Mouse (Mus musculus): ENCODE results near the gene Timm50. TPM values are rescaled to one million over a fixed set of nuclear protein-coding genes. Genes with fewer than 3 reads are reported as not detected.

Timm50 gene
- polyA plus RNA-seq, 1 experiment: 431 TPM

- TF ChIP-seq GATA1 (IDR thresholded peaks at IDR 0.05; ENCODE audit: low read length): no peak
Measured at GRCm38 (mm10) chr7:28339213-28339917, 27.5 kb upstream of the Timm50 start.

DNA sequence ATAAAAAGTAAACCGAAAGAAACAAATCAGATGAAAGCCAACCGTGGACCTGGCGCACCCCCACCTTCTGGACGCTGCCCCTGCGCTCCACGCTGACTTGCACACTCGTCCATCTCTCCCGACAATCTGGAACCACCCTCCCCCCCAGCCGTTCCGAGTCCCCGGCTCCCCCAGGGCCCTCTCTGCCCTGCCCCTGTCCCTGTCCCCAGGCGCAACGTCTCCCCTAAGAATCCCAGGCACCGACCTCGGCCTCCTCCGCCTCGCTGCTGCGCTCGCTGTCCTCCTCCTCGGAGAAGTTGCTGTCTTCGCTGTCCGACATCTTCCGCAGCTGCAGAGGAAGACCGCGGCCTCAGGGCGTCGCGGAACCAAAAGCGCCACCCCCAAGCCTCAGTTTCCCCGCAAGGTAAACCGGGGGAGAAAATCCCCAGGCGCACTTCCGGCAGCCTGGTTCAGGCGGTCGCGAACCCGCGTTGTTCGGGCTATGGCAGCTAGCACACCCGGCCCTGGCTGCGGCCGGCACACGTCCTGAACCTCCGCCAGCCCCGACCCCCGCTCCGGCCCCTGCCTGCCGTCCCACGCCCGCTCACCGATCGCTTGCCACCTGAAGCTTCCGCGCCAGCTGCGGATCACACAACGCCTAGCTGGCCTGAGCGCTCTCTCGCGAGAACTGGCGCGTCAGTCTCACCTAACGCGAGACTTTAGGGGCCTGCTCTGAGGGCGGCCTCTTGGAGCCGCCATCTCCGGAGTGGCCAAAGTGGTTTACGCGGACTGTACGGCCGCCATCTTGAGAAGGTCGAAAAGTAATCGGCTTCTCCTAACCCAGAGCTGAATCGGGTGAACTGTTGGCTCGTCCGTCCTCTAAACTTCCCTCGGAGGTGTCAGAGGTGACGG is 26.5 kb upstream of the Timm50 start, which contains the start of gene Supt5:
Gene Supt5, minus strand, starts transcription at position 639 of the 891 bp plus-strand sequence.
- TF ChIP-seq GATA1 (IDR thresholded peaks at IDR 0.05; ENCODE audit: low read length): no peak

DNA sequence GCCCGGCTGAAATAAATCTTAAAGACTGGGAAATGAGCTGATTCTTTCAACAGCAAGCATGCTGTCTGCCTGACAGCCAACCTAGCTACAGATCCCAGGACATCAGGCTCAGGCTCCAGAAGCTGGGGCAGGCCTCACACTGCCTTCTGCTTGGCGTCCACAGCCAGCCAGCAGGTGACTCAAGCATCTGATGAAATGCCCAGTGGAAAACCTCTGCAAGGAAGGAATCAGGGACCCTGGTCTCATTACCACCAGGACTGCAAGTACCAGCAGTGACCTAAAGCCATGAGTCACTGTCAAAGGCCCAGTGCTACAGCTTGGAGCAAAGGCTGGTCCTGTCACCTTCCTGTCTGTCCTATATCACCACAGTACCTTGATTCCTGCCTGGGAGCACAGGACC is 23.6 kb upstream of the Timm50 start:
- no peak for TF ChIP-seq GATA1 (IDR thresholded peaks at IDR 0.05; ENCODE audit: low read length)

DNA sequence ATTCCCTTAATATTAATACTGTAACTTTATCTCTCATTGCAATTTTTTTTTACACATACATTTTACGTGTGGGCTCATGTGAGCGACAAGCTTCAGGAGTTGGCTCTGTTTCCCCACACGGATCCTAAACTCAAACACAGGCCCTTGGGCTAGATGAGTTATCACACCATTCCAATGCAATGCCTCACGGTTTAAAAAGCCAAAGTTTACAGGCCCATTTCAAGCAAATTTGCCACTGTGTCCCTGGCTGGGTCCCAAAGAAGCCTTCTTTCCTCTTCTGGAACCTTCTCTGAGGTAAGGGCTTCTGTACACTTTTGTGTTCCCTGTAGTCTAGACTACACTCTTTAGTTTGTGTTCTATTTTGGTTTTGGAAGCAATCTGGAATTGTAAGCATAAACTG is 22.7 kb upstream of the Timm50 start:
- no peak for TF ChIP-seq GATA1 (IDR thresholded peaks at IDR 0.05; ENCODE audit: low read length)

DNA sequence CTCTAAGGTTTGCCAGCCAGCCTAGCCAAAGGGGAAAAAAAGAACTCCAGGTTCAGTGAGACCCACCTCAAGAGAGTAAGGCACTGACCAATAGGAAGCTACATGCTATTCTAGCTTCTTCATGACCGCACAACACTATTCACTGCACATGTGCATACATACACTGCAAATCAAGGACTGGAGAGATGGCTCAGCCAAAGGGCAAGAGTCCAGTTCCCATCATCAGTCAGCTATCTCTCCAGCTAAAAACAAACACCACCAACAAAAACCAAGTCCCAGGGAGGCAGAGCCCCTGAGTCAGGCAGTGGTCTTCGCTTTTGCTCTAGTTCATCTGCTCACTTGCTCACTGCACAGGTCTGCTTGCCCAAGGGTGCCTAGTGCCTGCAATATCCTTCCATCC is 16.4 kb upstream of the Timm50 start:
- TF ChIP-seq GATA1 (IDR thresholded peaks at IDR 0.05; ENCODE audit: low read length): no peak

GRCm38 (mm10) chr7:28326457-28326856 is 14.6 kb upstream of the Timm50 start:
- no peak for TF ChIP-seq GATA1 (IDR thresholded peaks at IDR 0.05; ENCODE audit: low read length)

DNA sequence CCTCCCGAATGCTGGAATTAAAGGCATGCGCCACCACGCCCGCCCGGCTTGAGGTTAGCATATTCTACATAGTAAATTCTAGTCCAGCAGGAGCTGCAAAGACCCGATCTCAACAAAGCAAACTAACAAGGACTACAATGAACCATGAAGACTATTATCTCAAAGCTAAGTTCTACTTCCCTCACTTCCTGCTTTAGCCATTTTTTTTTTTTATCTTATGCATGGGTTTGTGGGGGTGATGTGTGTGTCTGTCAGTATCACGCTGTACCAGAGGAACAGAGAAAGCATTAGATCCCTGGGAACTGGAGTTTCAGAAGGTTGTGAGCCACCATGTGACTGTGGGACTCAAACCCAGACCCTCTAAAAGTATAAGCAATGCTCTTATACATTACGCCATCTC is 13.4 kb upstream of the Timm50 start:
- TF ChIP-seq GATA1 (IDR thresholded peaks at IDR 0.05; ENCODE audit: low read length): no peak

DNA sequence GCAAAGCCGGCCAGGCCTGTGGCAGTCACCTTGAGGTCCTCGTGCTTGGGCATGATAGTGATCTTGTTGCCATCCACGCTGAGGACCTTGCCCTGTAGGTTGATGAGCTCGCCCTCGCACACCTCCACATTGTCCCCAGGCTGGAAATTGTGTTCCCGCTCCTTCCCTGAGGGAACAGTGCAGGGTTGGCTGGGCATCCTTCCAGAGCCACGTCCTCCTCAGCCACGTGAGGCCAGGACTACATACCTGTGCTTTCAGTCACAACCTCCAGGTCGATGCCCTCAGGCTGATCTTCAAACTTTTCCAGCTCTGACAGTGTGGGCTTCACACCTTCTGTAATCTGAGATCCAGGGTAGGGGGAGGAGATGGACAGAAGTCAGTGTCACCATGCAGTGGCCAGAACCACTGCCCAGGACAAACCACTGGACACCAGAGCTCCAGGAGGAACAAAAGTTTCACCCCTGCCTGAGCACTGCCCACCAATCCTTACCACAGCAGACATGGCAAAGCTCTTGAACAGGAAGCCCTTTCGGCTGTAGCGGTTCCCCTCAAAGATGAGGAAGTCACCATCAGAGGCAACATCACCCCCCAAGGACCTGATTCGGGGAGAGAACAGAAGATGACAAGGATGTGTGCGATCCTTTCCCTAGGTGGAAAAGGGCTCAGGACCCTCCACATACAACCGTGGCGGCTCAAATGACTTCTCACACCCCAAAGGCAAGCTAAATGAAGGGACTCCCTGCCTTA is 10.3 kb upstream of the Timm50 start:
- TF ChIP-seq GATA1 (IDR thresholded peaks at IDR 0.05; ENCODE audit: low read length): no peak

DNA sequence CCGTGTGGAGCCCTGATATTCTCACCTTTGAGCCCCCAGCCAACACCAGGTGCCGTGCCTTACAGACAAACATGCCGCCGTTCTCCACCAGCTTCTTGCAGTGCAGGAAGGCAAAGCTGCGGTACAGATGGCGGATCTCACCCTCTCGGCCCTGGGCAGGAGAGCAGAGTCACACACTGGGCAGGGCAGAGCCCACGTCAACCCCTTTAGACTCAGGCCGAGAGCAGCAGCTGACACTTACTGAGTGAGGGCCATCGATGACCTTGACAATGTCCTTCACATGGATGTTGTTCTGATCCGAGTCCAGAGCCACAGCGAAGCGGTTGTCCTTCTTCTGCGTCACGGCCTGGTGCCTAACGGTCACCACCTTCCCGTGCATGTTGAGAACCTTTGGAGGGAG is 6.8 kb upstream of the Timm50 start:
- TF ChIP-seq GATA1 (IDR thresholded peaks at IDR 0.05; ENCODE audit: low read length): no peak

GRCm38 (mm10) chr7:28318036-28318435 is 6.2 kb upstream of the Timm50 start:
- no peak for TF ChIP-seq GATA1 (IDR thresholded peaks at IDR 0.05; ENCODE audit: low read length)

DNA sequence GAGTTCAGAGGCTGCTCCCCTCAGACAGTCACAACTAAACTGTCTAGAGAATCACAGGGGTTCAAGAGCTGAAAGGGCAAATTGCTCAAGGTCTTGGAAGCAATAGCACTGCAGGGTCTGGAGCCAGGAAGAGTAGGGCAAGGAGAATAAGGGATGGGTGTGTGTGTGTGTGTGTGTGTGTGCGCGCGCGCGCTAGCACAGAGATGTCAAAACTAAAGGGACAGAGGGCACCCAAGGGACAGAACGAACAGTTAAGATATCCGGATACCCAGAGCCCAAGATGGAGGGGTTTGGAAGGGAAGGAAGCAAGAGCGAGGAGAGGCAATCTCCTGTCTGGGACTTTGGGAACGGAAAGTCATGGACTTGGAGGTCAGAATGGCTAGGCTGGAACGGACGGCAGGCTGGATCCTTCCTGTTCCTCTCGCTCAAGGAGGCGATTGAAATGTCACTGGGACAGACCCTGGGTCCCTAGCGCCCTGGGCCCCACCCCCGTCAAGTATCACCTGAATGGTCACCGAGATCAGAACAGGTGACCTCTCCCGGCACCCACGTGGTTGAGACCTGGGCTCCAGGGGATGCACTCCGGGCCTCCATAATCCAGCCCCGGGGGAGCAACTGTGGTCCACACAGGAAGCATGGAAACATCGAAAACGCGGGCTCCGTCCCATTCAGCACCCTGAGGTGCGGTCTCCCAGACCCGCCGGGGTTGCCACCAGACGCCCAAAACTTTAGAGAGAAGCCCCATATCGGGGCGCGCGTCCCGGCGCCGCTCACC is 534 bp downstream of the Timm50 start:
- no peak for TF ChIP-seq GATA1 (IDR thresholded peaks at IDR 0.05; ENCODE audit: low read length)

DNA sequence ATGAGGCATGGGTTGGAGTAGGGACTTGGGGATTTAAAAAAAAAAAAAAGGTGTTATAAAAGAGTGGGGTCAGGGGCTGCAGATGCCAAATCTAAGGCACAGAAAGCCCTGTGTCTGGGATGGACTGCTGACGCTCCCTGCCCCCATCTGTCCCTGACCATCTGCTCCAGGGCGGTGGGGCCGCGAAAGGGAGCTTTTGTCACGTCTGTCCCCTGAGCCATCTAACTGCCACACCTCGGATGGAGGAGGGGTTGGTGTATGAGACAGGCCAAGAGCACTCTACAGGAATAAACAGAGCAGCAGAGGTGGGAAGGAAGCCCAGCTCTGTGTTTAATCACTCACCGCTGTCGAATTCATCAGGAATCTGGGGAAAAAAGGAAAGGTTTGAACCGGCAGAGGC is 2.1 kb downstream of the Timm50 start:
- TF ChIP-seq GATA1 (IDR thresholded peaks at IDR 0.05; ENCODE audit: low read length): no peak

- no peak for TF ChIP-seq GATA1 (IDR thresholded peaks at IDR 0.05; ENCODE audit: low read length)
Measured at GRCm38 (mm10) chr7:28306216-28306615, 5.7 kb downstream of the Timm50 start.

- no peak for TF ChIP-seq GATA1 (IDR thresholded peaks at IDR 0.05; ENCODE audit: low read length)
Measured at GRCm38 (mm10) chr7:28305641-28306040, 6.2 kb downstream of the Timm50 start.

All from G1E-ER4 (cell line).